Mouse (Mus musculus): ENCODE data around the gene Lrrc51.
A peak's percentile ranks its signal among the peaks of the same experiment; 100 is the strongest.
"Not testable (repeated sequence)": the region's sequence is repeated elsewhere in the genome, so short reads cannot be mapped to it uniquely, and the experiment has no call there.

Gene Lrrc51

DNA sequence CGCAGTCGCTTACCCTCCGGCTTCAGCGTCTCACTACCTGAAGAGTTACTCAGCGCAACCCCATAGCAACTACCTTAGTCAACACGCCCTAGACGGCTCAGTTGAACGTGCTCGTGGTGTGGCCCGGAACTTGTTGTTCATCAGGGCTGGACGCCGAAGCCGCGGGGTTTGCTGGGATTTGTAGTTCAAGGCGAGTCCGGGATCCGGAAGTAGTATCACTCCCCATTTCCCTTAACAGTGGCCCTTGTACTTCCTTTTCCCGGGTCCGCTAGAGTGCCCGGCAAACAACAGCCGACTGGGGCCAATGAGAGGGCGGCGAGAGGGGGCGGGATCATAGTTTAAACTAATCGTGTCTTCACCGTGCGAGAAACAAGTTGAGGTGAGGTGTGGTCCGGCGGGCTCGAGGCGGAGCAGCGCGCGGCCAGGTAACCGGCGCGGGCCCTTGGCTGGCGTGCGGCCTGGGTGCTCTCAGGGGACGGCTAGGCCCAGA, at the start of gene Lrrc51, which contains the start of gene Numa1:
TSS of gene Lrrc51 (minus strand) at position 145 of the 490 bp plus-strand sequence.
TSS of gene Numa1 (plus strand) at position 361 of the 490 bp plus-strand sequence.
- DNase-seq (ENCODE audit: low spot score in 2 of 2): peak; percentile 91 to 94

DNA sequence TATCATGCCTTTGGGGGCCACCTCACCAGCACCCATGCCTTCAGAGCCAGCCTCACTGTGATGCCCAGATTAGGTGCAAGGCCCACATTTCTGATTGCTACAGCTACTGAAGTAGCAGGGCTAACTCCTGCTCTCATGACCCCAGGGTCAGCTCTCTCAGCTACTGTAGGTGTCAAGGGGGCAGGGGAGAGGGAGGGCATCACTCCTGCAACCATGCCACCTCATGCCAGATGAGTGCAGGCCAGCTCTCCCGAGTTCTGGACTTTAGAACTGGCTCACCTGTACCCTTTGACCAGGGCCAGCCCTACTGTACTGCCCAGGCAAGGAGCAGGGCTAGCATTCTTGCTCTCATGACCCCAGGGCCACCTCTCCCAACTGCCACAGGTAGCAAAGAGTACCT, 49.0 kb upstream of the Lrrc51 start:
- no peak for DNase-seq (ENCODE audit: low spot score in 2 of 2)

DNA sequence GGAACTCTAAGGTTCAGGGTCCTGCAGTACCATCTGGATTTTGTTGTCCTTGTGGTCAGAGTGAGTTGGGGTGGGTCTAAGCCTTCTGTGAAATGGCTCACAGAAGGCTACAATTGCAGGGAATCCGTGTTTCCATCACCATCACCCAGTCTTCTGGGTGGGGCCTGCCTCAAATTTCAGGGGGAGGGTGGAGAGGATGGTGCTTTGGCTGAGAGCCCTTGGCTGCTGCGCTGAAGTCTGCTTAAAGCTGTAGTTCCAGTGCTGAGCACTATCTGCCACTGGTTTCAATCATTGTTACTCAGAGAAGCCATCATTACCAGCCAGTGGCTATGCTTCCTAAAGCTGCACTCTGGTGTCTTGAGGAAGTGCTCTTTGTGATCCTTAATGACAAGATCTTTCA, 40.8 kb upstream of the Lrrc51 start:
- no peak for DNase-seq (ENCODE audit: low spot score in 2 of 2)

DNA sequence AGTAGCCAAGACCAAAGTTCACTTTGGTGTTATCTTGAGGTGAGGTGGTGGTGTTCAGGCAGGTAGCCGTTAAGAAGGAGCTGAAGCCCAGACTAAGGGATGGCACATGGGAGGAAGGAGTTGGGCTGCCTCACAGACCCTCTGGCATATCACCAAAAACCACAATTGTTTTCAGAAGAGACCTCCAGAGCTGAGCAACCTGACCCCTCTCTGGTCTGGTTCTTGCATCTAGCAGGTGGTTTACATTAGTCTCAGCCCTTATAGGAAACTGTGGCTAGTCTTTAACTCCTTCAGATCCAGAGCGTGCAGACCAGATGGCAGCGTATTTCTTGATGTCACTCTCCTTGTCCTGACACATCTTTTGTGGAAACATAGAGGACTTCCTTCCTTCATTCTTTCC, 40.0 kb upstream of the Lrrc51 start:
- no peak for DNase-seq (ENCODE audit: low spot score in 2 of 2)

DNA sequence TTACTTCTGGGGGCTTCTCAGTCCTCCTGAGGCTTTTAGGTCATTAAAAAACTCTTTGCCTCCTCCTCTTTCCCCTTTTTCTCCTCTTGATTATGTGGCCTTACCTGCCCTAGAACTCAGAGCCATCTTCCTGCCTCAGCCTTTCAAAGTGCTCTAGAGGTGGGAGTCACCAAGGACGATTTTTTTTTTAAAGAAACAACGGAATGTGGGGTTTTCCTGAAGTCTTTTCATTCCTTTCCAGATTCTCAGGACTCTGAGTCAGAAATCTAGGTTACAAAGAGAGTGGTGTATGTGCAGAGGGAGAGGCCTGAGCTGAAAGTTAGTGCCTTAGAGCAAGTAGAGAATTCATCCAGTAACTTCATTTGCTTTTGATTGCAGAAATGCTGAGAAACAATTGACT, 38.0 kb upstream of the Lrrc51 start:
- DNase-seq (ENCODE audit: low spot score in 2 of 2): no peak

DNA sequence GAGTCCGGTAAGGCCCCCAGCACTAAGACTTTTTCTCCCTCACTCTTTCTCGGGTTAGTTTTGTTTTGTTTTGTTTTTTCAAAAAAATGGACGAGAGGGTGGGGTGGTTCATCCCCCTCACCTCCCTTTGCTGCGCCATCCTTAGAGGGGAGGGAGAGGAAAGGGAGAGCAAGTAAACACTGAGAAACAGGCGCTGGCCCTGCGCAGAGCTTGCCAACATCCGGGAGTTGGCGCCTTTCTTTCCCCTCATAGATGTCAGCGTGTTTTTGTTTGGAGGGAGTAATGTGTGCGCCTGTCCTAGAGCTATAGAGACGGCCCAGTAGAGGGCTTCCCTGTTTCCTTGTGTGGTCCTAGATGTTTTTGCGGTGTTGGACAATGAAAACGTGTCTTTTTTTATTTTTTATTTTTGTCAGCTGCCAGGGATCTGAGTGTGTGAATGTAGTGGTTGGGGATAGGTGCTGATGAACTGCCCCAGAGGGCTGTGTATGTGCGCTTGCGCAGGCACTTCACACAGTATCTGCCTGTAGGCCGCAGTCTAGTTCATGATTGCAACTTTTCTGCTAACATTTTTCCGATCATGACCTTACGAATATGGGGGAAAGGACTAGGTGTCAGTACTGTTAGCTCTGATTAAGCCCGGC, 37.2 kb upstream of the Lrrc51 start:
- DNase-seq (ENCODE audit: low spot score in 2 of 2): peak; percentile 70 to 75

DNA sequence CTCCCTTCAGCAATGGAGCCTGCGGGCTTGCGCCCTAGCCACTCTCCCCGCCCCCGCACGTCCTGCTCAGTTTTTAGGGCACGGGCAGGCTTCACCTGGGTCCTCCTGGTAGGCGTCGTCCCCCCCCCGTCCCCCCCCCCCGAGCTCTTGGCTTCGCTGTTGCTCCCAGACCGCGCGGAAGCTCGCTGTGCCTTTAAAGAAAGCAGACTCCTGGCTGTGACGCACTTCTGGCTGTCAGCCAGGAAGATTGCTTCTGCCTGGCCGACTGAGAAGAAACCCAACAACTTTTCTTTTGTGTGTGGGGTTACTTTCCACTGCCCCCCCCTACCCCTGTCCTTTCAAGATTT, 36.7 kb upstream of the Lrrc51 start:
- DNase-seq (ENCODE audit: low spot score in 2 of 2): peak in 1 of 2 experiments; percentile 89

DNA sequence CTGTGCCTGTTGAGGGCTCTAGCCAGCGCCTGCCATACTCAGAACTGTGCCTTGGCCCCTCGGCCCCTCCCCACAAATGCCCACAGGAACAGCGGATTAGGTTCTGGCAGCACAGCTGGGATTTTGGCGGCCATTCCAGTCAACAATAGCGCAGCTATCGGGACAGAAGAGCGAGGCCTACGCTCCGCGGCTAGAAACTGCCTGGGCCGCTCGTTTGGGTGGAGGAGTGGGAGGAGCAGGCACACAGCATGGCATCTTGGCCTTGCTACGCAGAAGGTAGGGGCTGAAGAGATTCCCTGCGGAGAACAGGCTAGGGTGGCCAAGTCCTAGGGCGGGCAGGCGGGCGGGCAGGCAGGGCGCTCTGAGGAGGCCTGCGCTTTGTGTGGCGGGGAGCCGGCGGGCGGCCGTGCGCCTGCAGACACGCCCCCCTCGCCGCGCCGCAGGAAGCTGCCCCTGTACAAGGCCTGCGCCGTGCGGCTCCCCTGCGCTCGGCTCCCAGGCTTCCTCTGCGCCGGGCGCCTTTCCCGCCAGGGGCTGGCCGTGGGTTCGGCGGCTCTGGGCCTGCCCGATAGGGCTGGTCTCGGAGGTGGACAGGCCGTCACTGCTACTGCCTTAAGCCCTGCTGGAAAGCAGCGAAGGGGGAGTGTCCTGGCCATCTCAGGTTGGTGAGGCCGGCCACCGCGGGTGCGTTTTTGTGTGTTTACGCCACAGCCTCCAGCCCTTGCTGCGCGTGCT, 36.2 kb upstream of the Lrrc51 start:
- peak; percentile 79 to 84 for DNase-seq (ENCODE audit: low spot score in 2 of 2)

DNA sequence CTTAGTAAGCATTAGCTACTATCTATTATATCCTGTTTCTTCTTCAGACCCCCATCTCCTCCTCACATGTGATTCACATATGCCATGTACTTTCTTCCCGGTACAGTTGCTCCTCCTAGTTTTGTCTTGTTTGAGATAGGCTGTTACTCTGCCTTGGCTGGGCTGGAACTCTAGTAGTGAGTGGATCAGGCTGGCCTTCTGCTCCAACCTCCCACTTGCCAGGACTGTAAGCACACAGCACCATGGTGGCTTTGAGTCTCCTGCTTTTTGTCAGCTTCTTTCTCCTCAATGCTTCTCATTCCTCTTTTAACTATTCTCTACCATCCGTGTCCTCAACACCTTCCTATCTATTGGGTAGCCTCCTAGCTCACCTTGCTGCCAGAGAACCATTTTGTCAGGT, 35.1 kb upstream of the Lrrc51 start:
- no peak for DNase-seq (ENCODE audit: low spot score in 2 of 2)

DNA sequence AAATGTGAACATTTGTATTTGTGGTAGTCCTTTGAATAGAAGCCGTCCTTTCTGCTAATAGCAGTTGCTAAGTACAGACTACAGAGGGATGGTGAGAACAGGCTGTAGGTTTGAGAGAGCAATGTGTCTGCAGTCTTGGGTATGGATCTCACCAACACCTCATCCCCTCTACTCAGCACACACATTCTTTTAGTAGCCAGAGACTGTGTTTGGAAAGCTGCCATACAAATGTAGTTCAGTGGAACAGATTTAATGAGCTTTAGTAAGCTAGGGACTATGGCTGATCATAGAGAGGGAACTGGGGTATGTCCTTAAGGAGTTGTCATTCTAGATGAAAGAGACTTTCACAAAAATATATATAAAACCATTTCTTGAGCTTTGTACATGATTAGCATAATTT, 33.6 kb upstream of the Lrrc51 start:
- no peak for DNase-seq (ENCODE audit: low spot score in 2 of 2)

DNA sequence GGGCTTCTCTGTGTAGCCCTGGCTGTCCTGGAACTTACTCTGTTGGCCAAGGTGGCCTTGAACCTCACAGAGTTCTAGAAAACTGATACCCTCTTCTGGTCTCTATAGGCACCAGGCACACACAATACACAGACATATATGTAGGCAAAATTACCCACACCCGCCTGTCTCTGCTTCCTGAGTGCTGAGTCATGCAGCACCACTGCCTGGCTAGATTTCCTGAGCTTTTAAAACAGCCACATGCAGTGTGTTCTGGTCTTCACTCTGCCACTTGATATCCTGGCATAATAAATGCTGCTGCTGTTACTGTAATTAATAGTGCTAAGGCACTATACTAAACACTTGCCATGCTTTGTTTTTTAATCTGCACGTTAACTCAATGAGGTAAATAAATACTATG, 31.9 kb upstream of the Lrrc51 start:
- no peak for DNase-seq (ENCODE audit: low spot score in 2 of 2)

DNA sequence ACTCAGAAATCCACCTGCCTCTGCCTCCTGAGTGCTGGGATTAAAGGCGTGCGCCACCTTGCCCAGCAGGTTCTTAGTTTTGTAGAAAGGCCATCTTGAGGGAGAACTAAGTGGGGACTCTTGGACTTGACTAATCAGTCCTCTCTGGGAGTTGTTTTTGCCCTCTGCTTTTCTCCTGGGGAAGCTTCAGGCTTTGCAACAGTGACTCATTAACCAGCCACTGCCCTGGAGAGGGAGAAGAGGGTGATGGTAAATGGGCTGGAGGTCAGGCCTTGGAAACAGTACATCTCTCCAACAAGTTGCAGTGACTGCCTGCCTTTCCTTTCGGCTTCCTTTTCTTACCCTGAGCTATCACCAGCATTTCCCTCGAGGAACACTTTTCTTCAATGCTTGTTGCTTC, 30.9 kb upstream of the Lrrc51 start:
- no peak for DNase-seq (ENCODE audit: low spot score in 2 of 2)

DNA sequence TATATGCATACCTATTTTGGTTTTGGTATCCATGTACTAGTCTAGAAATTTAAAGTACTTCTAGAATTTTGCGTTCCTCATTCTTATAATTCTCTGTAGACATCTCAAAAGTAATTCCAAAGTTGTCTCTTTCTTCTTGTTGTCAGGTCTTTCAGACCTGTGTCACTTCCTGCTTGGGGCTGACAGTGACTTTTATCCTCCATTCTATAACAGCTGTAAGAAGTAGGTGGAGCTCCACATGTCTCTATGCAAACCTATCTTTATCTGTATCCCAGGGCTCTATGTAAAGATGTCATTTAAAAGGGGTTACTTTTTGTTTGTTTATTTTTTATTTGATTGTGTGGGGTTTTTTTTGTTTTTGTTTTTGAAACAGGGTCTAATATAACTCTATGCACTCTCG, 29.9 kb upstream of the Lrrc51 start:
- no peak for DNase-seq (ENCODE audit: low spot score in 2 of 2)

DNA sequence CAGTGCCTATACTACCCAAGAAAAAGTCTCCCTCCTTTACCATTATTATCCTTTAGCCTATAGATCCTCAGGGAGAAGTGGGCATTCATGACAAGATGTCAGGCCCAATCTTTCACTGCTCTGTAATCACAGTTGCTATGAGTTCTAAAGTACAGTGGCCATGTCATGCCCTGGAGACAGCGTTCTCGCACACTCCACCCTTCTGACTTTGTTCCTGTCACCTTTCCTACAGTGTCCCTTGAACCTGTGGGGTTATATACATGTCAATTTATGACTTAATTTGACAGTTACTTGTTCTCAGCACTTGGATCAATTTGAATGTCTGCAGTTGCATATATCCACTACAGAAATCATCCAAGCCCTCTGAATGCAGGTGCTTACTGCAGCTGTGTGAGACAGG, 29.1 kb upstream of the Lrrc51 start:
- no peak for DNase-seq (ENCODE audit: low spot score in 2 of 2)

DNA sequence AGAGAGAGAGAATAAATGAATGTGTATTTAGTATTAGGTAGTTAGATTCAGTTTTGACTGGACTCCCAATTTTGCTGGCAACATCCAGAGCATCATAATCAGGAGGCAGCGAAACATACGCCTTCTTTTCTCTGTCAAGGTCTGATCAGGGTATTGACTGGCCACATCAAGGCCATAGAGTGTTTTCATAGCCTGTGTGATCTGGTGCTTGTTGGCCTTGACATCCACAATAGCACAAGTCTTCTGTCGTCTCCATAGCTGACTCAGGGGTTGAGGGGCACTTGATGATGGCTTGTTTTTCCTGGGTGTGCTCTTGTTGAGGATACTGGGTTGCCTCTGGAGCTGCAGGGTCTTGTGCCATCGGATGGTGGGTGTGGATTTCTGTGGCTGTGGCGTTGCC, 23.2 kb upstream of the Lrrc51 start:
- no peak for DNase-seq (ENCODE audit: low spot score in 2 of 2)

DNA sequence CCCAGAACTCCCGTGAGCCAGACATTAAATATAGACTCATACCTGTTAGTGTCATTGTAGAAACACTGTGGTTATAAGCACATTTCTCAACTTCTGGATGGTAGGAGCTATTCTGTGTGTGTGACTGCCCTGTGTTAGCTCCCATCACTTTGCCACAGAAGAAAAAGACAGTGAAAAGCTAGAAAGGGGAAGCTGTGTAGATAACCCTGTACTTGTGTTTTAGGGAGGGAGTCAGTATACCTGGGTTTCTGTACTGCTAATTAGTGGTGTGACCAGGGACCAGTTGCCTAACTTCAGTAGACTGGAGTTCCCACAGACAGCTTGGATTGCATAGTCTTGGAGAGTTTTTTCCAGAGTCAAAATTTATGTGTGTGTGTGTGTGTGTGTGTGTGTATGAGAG, 22.8 kb upstream of the Lrrc51 start:
- no peak for DNase-seq (ENCODE audit: low spot score in 2 of 2)

DNA sequence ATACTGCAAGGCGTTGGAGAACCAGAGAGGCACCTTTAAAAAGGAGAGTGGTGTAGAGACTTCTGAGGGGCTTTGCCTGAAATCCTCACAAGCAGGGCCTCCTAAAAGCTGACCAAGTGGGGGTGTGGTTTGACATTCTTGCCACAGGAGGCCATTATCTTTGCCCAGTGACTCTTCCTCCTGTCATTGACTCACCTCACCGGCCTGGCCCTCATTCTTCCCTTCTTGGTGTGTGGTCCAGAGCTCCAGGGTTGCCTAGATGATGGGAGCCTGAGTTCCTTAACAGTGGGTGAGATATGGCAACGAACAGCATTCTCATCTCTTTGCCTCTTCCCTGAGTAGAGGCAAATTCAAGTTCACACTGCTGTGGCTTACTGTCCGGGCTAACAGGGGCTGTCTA, 22.2 kb upstream of the Lrrc51 start:
- DNase-seq (ENCODE audit: low spot score in 2 of 2): no peak

DNA sequence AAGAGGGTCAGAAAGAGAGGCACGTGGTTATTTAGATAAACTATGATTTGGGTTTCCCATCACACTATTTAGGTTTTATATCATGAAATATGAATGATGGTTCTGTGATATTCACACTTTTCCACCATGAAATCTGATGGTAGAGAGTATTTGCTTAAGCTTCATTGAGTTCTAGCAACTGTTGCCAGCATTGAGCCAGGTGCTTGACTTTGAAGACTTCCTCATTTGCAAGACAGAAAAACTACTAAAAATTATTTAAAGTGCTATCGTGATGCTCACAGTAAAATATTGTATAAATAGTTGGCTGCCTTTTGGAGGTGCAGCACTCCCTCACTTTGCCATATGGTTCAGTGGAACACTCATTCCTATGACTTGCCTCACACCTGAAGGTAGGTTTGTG, 21.6 kb upstream of the Lrrc51 start:
- DNase-seq (ENCODE audit: low spot score in 2 of 2): no peak

DNA sequence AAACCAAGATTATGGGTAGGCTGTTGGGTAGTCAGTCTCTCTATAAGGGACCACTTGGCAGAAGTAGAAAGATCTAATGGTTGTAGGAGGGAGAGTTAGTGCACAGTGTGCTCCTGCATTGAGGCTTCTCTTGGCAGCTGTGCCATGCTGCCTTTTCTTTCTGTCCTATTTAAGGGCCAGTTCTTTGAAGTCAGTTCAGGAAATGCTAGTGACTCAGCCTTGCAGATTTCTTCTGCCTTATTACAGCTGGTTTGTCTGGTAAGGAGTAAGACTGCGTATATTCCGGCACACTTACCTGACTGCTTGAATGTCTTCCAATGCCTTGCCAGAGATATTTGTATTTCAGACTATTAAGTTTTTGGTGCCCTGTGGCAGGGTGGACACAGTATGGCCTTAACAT, 20.5 kb upstream of the Lrrc51 start:
- no peak for DNase-seq (ENCODE audit: low spot score in 2 of 2)

DNA sequence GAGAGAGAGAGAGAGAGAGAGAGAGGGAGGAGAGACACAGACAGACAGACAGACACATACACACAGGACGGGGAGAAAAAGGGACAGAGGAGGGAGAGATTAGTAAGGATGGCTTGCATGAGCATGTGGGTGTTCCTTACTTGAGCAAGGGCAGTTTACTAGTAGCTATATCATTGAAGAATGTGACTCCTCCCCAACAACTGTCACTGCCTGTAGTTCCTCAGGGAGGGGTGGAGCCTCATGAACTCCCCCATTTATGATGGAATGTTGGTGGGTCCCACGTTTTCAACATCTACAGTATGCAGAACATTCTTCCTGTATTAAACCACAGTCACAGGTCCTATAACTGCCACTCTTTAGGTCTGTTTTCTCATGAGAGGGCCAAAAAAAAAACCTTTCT, 18.4 kb upstream of the Lrrc51 start:
- DNase-seq (ENCODE audit: low spot score in 2 of 2): no peak

DNA sequence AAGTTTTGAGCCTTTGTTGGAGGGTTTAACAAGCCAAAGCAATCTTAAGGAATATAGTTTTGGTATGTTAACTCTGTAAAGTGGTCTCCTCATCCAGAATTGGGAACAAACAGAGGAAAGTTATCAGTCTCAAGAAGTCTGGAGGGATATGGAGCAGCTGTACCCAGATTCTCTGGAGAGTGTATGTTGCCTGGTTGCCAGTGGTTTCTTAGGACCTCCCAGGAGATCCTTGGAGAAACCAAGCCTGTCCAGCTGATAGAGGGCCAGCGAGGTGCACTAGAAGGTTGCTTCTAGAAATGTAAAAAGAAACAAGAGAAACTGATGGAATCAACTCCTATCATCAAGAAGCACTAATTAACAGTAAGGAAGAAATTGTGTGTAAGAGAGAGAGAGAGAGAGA, 18.0 kb upstream of the Lrrc51 start:
- no peak for DNase-seq (ENCODE audit: low spot score in 2 of 2)

DNA sequence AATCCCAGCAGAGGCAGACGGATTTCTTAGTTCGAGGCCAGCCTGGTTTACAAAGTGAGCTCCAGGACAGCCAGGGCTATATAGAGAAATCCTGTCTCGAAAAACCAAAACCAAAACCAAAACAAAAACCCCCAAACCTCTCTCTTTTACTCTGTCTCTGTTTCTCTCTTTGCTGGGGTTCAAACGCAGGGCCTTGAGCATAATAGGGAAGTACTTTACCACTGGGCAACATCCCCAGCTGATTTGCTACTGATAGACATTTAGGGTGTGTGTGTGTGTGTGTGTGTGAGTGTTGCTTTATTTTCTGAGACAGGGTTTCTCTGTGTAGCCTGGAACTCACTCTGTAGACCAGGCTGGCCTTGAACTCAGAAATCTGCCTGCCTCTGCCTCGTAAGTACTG, 15.3 kb upstream of the Lrrc51 start:
- DNase-seq (ENCODE audit: low spot score in 2 of 2): not testable (repeated sequence)

DNA sequence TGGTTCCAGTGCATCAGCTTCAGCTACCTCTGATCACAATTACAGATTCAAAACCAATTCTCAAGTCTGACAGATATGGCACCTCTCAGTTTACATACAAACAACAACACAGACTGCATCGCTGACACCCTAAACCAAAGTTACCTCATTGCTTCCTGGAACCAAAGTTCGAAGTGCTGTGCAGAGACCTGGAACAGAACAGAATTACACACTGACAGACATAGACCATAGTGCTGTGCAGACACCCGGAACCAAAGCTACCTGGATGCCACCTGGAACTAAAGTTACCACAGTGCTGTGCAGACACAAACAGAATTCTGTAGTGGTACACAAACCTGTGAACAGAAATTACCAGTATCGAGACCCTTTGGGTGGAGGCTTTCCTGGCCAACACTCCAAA, 6.1 kb upstream of the Lrrc51 start:
- no peak for DNase-seq (ENCODE audit: low spot score in 2 of 2)

DNA sequence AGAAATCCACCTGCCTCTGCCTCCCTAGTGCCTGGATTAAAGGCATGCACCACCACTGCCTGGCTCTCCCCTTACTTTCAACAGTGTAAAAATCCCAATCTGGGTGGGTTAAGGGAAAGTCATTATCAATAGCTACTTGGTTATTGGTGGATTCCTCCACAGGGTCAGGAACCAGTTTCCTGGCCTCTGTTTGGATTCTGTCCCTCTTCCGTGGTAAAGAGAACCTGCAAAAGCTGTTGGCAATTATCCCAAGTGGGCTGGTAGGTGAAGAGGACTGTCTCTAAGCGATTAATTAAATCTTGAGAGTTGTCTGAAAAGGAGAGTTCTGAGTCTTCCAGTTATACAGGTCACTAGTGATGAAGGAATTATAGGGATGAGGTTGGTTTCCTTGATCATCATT, 4.7 kb upstream of the Lrrc51 start:
- DNase-seq (ENCODE audit: low spot score in 2 of 2): no peak

Measured in frontal cortex, postnatal 10 days (tissue).